Mouse (Mus musculus): ENCODE results near the gene Fibcd1.
A peak's percentile ranks its signal among the peaks of the same experiment; 100 is the strongest.

DNA sequence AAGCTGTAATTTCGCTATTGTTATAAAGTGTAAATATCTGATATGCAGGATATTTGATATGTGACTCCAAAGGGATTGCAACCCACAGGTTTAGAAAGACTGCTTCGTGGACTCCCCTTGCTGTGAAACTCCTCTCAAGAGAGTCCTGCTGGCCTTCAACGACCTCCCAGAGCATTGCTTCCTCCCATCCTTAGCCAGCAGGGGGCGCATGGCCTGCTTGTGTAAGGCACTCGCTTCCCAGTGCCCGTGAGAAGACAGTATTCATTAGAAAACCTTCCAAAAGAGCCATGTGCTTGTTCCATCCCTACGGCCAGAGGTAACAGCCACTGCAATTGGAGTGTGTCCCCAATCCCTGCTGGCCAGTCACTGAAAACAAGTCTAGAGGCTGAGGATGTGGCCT is 58.8 kb downstream of the Fibcd1 start:
- no peak for TF ChIP-seq POLR2A (IDR thresholded peaks at IDR 0.05; ENCODE audit: borderline replicate concordance, insufficient read depth, low read length)
- peak; percentile 90 for TF ChIP-seq CTCF (IDR thresholded peaks at IDR 0.05; ENCODE audit: borderline replicate concordance, insufficient read depth, low read depth, low read length)

Data from cerebellum, adult 2 months (tissue).